Mouse (Mus musculus) olfactory bulb, adult 2 months (tissue): ENCODE measurements around the gene Rpl11.

Experiments used
- CTCF ChIP-seq: fragments of 200-500 bp; IDR thresholded peaks from 2 replicates; pipeline ENCODE4 v1.5.1; 2012; ENCODE audit warnings: low read depth, mild to moderate bottlenecking, low read length, moderate library complexity; ENCODE audit not compliant: insufficient read depth
- POLR2A ChIP-seq: fragments of 200-500 bp; IDR thresholded peaks from 2 replicates; pipeline ENCODE4 v1.6.1; 2012; ENCODE audit warnings: mild to moderate bottlenecking, low read depth, low read length, moderate library complexity; ENCODE audit not compliant: insufficient read depth

- no peak for TF ChIP-seq POLR2A
- TF ChIP-seq CTCF = no peak
Observed at GRCm38 (mm10) chr4:136004921-136005320, 48.3 kb downstream of the Rpl11 start.
